Mouse (Mus musculus) cortical plate, adult 2 months (tissue): ENCODE data around the gene Qprt.

Source experiments
- CTCF ChIP-seq: fragments of 200-500 bp; IDR thresholded peaks from 2 replicates; pipeline ENCODE4 v1.5.1; 2011; ENCODE audit warnings: mild to moderate bottlenecking, control low read depth, low read length; ENCODE audit not compliant: insufficient read depth; ENCODE audit errors: extremely low read depth
- POLR2A ChIP-seq: fragments of 200-500 bp; IDR thresholded peaks from 2 replicates; pipeline ENCODE4 v1.6.1; 2011; ENCODE audit warnings: mild to moderate bottlenecking, low read length, control low read depth; ENCODE audit not compliant: insufficient read depth; ENCODE audit errors: extremely low read depth

- no peak for TF ChIP-seq CTCF
- TF ChIP-seq POLR2A = no peak
These were observed 48.8 kb downstream of the Qprt start for GRCm38 (mm10) chr7:127073221-127073620.
